Mouse (Mus musculus): ENCODE results near the gene Cdk14. TPM values are rescaled to one million over a fixed set of nuclear protein-coding genes. Genes with fewer than 3 reads are reported as not detected.

Gene Cdk14
- total RNA-seq, 1 experiment = 3.5 TPM

DNA sequence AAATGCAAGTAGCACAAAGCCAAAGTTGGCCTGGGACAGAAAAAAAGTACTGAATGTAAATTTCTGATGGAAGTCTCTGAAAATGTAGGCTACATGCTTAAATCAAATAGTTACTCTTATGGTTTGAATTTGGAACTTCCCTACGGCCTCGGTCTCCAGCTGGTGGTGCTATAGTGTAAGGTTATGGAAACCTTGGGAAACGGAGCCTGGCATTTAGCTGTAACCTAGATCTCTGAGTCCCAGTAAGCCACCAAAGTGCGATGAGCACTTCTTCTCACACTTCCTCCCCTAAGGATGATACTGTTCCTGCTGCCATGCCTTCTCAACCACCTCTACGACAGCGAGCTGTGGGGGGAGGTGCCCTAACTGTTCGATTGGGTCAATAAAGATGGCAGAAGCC is 464.1 kb downstream of the Cdk14 start:
- in situ Hi-C loops (cut with MboI; ENCODE audit: low sequenced_read_pairs in 2 of 2, unreplicated experiment in 2 of 2) = no loop called here
- TF ChIP-seq ZC3H11A (IDR thresholded peaks at IDR 0.05; ENCODE audit: borderline replicate concordance, low read depth, low read length) (no peak), MAFK (IDR thresholded peaks at IDR 0.05; ENCODE audit: insufficient read depth, low read depth, low read length) (no peak), ZNF384 (IDR thresholded peaks at IDR 0.05; ENCODE audit: low read depth, low read length) (no peak), CHD2 (IDR thresholded peaks at IDR 0.05; ENCODE audit: low read depth, low read length) (no peak)

DNA sequence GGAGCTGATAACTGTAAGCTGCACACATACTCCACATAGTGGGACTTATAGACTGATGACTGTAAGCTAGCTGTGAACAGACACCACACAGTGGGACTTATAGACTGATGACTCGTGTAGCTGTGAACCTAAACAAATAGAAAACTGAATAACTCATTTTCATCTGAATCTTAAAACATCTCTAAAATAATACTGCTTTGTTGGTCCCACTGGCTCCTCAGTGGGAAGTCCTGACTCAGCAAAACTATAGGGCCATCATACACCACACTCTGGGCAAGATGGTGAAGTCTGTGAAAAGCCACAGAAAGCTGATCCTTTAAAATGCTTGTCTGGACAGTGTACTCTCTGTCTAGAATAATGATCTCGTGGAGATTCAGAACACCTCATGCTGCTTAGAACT is 464.7 kb downstream of the Cdk14 start:
- H3K9ac ChIP-seq (ENCODE audit: insufficient read depth, low read depth, low read length, poor library complexity, severe bottlenecking) = no peak overlapping the region
- no peaks in the 10 kb centered on the region for H3K36me3 ChIP-seq (ENCODE audit: control insufficient read depth, insufficient read depth, low read length, poor library complexity, severe bottlenecking)
- no peak overlapping the region for H3K4me3 ChIP-seq (ENCODE audit: insufficient read depth in 1 of 2, low read depth in 1 of 2, low read length in 2 of 2, poor library complexity in 1 of 2, severe bottlenecking in 1 of 2)
- TF ChIP-seq CHD2 (IDR thresholded peaks at IDR 0.05; ENCODE audit: low read depth, low read length) (no peak), MAFK (IDR thresholded peaks at IDR 0.05; ENCODE audit: insufficient read depth, low read depth, low read length) (peak; percentile 63; the same call in 1 of the 2 replicates)
- no peaks in the 10 kb centered on the region for H3K4me1 ChIP-seq (ENCODE audit: control insufficient read depth in 2 of 2, insufficient read depth in 2 of 2, low read length in 2 of 2, poor library complexity in 1 of 2)
- H3K9me3 ChIP-seq (ENCODE audit: control insufficient read depth, insufficient read depth, low read depth, low read length) = no peaks in the 10 kb centered on the region
- DNase-seq (ENCODE audit: low read depth, low spot score) = no peak
- no peak overlapping the region for H3K27ac ChIP-seq (ENCODE audit: insufficient read depth, low read depth, low read length, poor library complexity, severe bottlenecking)
- in situ Hi-C loops (cut with MboI; ENCODE audit: low sequenced_read_pairs in 2 of 2, unreplicated experiment in 2 of 2) = no loop called here

More for the DNA sequence above, 464.1 kb downstream of the Cdk14 start:
- H3K4me3 ChIP-seq (ENCODE audit: insufficient read depth in 1 of 2, low read depth in 1 of 2, low read length in 2 of 2, poor library complexity in 1 of 2, severe bottlenecking in 1 of 2) = no peak overlapping the region
- DNase-seq (ENCODE audit: low read depth, low spot score) = no peak
- no peaks in the 10 kb centered on the region for H3K4me1 ChIP-seq (ENCODE audit: control insufficient read depth in 2 of 2, insufficient read depth in 2 of 2, low read length in 2 of 2, poor library complexity in 1 of 2)
- H3K9me3 ChIP-seq (ENCODE audit: control insufficient read depth, insufficient read depth, low read depth, low read length) = no peaks in the 10 kb centered on the region
- no peaks in the 10 kb centered on the region for H3K36me3 ChIP-seq (ENCODE audit: control insufficient read depth, insufficient read depth, low read length, poor library complexity, severe bottlenecking)
- H3K9ac ChIP-seq (ENCODE audit: insufficient read depth, low read depth, low read length, poor library complexity, severe bottlenecking) = no peak overlapping the region
- no peak overlapping the region for H3K27ac ChIP-seq (ENCODE audit: insufficient read depth, low read depth, low read length, poor library complexity, severe bottlenecking)

DNA sequence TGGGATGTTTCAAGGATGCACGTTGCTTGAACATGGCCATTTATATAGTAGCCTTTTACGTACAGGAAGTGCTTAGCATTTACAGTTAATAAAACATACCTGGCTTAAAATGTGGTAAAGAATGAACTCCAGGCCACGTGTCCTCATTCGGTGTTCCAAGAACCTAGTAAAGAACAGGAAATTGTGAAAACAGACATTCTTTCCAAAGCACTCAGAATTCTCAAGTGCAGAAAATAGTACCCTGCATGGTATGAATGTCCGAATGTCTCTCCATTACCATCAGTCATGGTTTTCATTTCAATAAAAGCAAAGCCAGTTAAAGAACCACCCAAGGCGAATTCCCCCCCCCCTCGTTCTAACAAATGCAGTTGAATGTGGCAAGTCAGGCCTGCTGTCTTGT is 470.7 kb downstream of the Cdk14 start:
- H3K27ac ChIP-seq (ENCODE audit: insufficient read depth, low read depth, low read length, poor library complexity, severe bottlenecking) = no peak overlapping the region
- no peak overlapping the region for H3K4me3 ChIP-seq (ENCODE audit: insufficient read depth in 1 of 2, low read depth in 1 of 2, low read length in 2 of 2, poor library complexity in 1 of 2, severe bottlenecking in 1 of 2)
- DNase-seq (ENCODE audit: low read depth, low spot score) = no peak
- H3K9me3 ChIP-seq (ENCODE audit: control insufficient read depth, insufficient read depth, low read depth, low read length) = no peaks in the 10 kb centered on the region
- in situ Hi-C loops (cut with MboI; ENCODE audit: low sequenced_read_pairs in 2 of 2, unreplicated experiment in 2 of 2) = no loop called here
- H3K9ac ChIP-seq (ENCODE audit: insufficient read depth, low read depth, low read length, poor library complexity, severe bottlenecking) = no peak overlapping the region
- H3K36me3 ChIP-seq (ENCODE audit: control insufficient read depth, insufficient read depth, low read length, poor library complexity, severe bottlenecking) = no peaks in the 10 kb centered on the region
- H3K4me1 ChIP-seq (ENCODE audit: control insufficient read depth in 2 of 2, insufficient read depth in 2 of 2, low read length in 2 of 2, poor library complexity in 1 of 2) = no peaks in the 10 kb centered on the region
- TF ChIP-seq ZC3H11A (IDR thresholded peaks at IDR 0.05; ENCODE audit: borderline replicate concordance, low read depth, low read length) (no peak), MAFK (IDR thresholded peaks at IDR 0.05; ENCODE audit: insufficient read depth, low read depth, low read length) (no peak), CHD2 (IDR thresholded peaks at IDR 0.05; ENCODE audit: low read depth, low read length) (no peak), ZNF384 (IDR thresholded peaks at IDR 0.05; ENCODE audit: low read depth, low read length) (no peak), HCFC1 (IDR thresholded peaks at IDR 0.05; ENCODE audit: borderline replicate concordance, insufficient read depth, low read length) (no peak)

- TF ChIP-seq ZNF384 (IDR thresholded peaks at IDR 0.05; ENCODE audit: low read depth, low read length) (no peak), CHD2 (IDR thresholded peaks at IDR 0.05; ENCODE audit: low read depth, low read length) (no peak), MAFK (IDR thresholded peaks at IDR 0.05; ENCODE audit: insufficient read depth, low read depth, low read length) (no peak), HCFC1 (IDR thresholded peaks at IDR 0.05; ENCODE audit: borderline replicate concordance, insufficient read depth, low read length) (no peak), ZC3H11A (IDR thresholded peaks at IDR 0.05; ENCODE audit: borderline replicate concordance, low read depth, low read length) (no peak)
- Histone ChIP-seq H3K4me1 (ENCODE audit: control insufficient read depth in 2 of 2, insufficient read depth in 2 of 2, low read length in 2 of 2, poor library complexity in 1 of 2) (no peaks in the 10 kb centered on the region), H3K9me3 (ENCODE audit: control insufficient read depth, insufficient read depth, low read depth, low read length) (no peaks in the 10 kb centered on the region), H3K36me3 (ENCODE audit: control insufficient read depth, insufficient read depth, low read length, poor library complexity, severe bottlenecking) (no peaks in the 10 kb centered on the region), H3K4me3 (ENCODE audit: insufficient read depth in 1 of 2, low read depth in 1 of 2, low read length in 2 of 2, poor library complexity in 1 of 2, severe bottlenecking in 1 of 2) (no peak overlapping the region), H3K27ac (ENCODE audit: insufficient read depth, low read depth, low read length, poor library complexity, severe bottlenecking) (no peak overlapping the region), H3K9ac (ENCODE audit: insufficient read depth, low read depth, low read length, poor library complexity, severe bottlenecking) (no peak overlapping the region)
- in situ Hi-C loops (cut with MboI; ENCODE audit: low sequenced_read_pairs in 2 of 2, unreplicated experiment in 2 of 2) = no loop called here
- DNase-seq (ENCODE audit: low read depth, low spot score) = peak; percentile 15
These were observed 471.8 kb downstream of the Cdk14 start for GRCm38 (mm10) chr5:4948090-4948954.

All from ES-E14 (cell line).